Mouse (Mus musculus): ENCODE results near the gene Fcgr4.
"Not testable (repeated sequence)": the region's sequence is repeated elsewhere in the genome, so short reads cannot be mapped to it uniquely, and the experiment has no call there.

DNA sequence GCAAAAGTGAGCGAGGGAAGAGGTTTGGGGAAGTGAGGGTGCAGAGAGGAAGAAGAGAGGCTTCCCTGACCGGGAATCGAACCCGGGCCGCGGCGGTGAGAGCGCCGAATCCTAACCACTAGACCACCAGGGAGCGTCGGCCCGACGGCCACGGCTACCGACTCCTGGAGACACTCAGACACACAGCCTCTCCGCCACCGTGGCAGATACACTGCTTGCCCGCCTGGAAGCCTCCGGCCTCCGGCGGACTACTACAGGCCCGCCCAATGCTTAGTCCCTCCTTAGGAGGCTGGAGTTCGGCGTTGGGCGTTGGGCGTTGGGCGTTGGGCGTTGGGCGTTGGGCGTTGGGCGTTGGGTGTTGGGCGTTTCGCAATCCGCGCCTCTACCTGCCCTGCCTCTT, 60.6 kb downstream of the Fcgr4 start:
- TF ChIP-seq CTCF (IDR thresholded peaks at IDR 0.05; ENCODE audit: low read depth, low read length); POLR2A (IDR thresholded peaks at IDR 0.05; ENCODE audit: borderline replicate concordance, low read depth, low read length): not testable (repeated sequence)
